Mouse (Mus musculus): ENCODE measurements around the gene Vps13a. TPM values are rescaled to one million over a fixed set of nuclear protein-coding genes. Genes with fewer than 3 reads are reported as not detected.

Vps13a gene
- polyA plus RNA-seq, 1 experiment from 2014 or later, result 7.6 TPM

DNA sequence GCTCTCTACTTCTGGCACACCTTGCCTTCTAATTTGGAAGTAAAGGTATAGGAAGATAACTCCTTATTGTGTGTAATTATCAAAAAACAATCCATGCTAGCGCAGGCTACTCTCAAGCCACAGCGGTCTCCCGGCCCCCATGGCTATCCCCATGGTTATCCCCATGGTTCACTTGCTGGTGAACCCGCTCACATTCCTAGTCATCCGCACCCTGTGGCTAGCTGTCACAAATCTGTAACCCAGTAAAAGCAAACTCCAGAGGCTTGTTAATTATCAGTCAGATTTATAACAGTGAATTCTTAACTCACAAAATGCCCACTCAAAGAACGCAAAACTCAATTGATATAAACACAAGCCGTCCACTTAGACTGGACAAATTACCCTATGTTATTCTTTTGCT lies 25.5 kb downstream of the Vps13a start:
- Histone ChIP-seq H3K9ac (no peak overlapping the region), H3K4me3 (no peak overlapping the region), H3K4me2 (no peak overlapping the region), H3K4me1 (no peaks in the 10 kb centered on the region), H3K9me3 (no peaks in the 10 kb centered on the region), H3K27me3 (no peaks in the 10 kb centered on the region), H3K27ac (no peak overlapping the region), H3K36me3 (no peaks in the 10 kb centered on the region)
- ATAC-seq (ENCODE audit: insufficient number of reproducible peaks, low FRiP score, low TSS enrichment, low read depth), result no peak
- WGBS, result 81% methylated on average over 7 of the region's 7 CpGs

GRCm38 (mm10) chr19:16753151-16753550 lies 27.6 kb downstream of the Vps13a start:
- no peaks in the 10 kb centered on the region for H3K36me3 ChIP-seq
- no peaks in the 10 kb centered on the region for H3K4me1 ChIP-seq
- no peak for ATAC-seq (ENCODE audit: insufficient number of reproducible peaks, low FRiP score, low TSS enrichment, low read depth)
- no peak overlapping the region for H3K9ac ChIP-seq
- no peaks in the 10 kb centered on the region for H3K27me3 ChIP-seq
- no peak overlapping the region for H3K4me3 ChIP-seq
- 71% methylated on average over 3 of the region's 3 CpGs for WGBS
- H3K9me3 ChIP-seq, result no peaks in the 10 kb centered on the region
- no peak overlapping the region for H3K4me2 ChIP-seq
- no peak overlapping the region for H3K27ac ChIP-seq

DNA sequence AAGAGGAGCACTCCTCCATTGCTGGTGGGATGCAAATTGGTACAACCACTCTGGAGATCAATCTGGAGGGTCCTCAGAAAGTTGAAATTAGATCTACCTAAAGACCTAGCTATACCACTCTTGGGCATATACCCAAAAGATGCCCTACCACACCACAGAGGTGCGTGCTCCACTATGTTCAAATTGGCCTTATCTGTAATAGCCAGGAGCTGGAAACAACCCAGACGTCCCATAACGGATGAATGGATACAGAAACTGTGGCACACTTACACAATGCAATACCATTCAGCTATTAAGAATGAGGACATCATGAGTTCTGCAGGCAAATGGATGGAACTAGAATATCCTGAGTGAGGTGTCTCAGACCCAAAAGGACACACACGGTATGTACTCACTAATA lies 43.9 kb downstream of the Vps13a start:
- Histone ChIP-seq H3K9ac (no peak overlapping the region), H3K36me3 (no peaks in the 10 kb centered on the region), H3K9me3 (no peaks in the 10 kb centered on the region), H3K27ac (no peak overlapping the region), H3K4me1 (no peaks in the 10 kb centered on the region), H3K4me2 (no peak overlapping the region), H3K27me3 (no peaks in the 10 kb centered on the region), H3K4me3 (no peak overlapping the region)
- 88% methylated on average over 4 of the region's 4 CpGs for WGBS
- ATAC-seq (ENCODE audit: insufficient number of reproducible peaks, low FRiP score, low TSS enrichment, low read depth), result no peak

DNA sequence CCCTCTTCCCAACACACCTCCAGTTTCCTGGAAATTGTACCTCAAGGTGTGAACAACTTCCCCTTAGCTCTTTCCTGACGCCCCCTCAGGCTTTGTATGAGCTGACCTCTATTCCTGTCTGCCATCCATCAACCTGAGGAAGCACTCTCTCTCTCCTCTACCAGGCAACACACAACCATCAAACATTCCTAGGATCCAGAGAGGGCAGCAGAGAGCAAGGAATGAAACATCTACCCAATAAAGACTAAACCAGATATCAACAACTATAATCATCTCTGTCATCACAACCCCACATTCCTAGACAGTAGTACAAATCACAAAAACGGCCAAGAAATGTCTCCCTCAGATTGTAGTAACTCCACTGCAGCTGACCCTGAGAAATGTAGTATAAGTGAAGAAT lies 52.0 kb downstream of the Vps13a start:
- Histone ChIP-seq H3K9me3 (no peaks in the 10 kb centered on the region), H3K4me2 (no peak overlapping the region), H3K4me1 (no peaks in the 10 kb centered on the region), H3K4me3 (no peak overlapping the region), H3K36me3 (no peaks in the 10 kb centered on the region), H3K27ac (no peak overlapping the region), H3K27me3 (no peaks in the 10 kb centered on the region), H3K9ac (no peak overlapping the region)
- 43% methylated on average over 2 of the region's 2 CpGs for WGBS
- no peak for ATAC-seq (ENCODE audit: insufficient number of reproducible peaks, low FRiP score, low TSS enrichment, low read depth)

GRCm38 (mm10) chr19:16715249-16715648 lies 65.5 kb downstream of the Vps13a start:
- H3K9me3 ChIP-seq, result no peaks in the 10 kb centered on the region
- no peak for ATAC-seq (ENCODE audit: insufficient number of reproducible peaks, low FRiP score, low TSS enrichment, low read depth)
- H3K36me3 ChIP-seq, result no peaks in the 10 kb centered on the region
- H3K4me2 ChIP-seq, result no peak overlapping the region
- no peak overlapping the region for H3K4me3 ChIP-seq
- H3K9ac ChIP-seq, result no peak overlapping the region
- no peaks in the 10 kb centered on the region for H3K4me1 ChIP-seq
- no peak overlapping the region for H3K27ac ChIP-seq
- WGBS, result 95% methylated on average over 3 of the region's 3 CpGs
- no peaks in the 10 kb centered on the region for H3K27me3 ChIP-seq

DNA sequence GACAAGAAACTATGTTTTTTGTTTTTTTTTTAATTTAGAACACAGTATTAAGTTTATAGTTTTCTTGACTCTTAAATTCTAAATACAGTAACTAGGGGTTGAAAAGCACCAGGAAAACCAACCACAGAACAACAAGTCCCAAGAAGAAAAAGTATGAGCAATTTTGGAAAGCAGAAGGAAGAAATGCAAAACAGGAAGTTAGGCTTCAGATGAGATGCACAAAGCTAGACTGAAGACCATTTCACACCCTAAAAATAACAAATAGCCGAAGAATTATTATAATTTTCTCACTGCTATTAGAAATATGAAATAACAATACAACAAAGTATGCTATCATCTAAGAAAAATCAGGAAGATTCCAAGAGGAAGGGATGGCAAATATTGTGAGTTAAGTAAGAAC lies 78.9 kb downstream of the Vps13a start:
- no peaks in the 10 kb centered on the region for H3K9me3 ChIP-seq
- no peak overlapping the region for H3K4me2 ChIP-seq
- H3K4me1 ChIP-seq, result no peaks in the 10 kb centered on the region
- H3K4me3 ChIP-seq, result no peak overlapping the region
- H3K27me3 ChIP-seq, result no peaks in the 10 kb centered on the region
- 81% methylated on average over 1 of the region's 1 CpGs for WGBS
- H3K27ac ChIP-seq, result no peak overlapping the region
- no peaks in the 10 kb centered on the region for H3K36me3 ChIP-seq
- no peak overlapping the region for H3K9ac ChIP-seq
- no peak for ATAC-seq (ENCODE audit: insufficient number of reproducible peaks, low FRiP score, low TSS enrichment, low read depth)

DNA sequence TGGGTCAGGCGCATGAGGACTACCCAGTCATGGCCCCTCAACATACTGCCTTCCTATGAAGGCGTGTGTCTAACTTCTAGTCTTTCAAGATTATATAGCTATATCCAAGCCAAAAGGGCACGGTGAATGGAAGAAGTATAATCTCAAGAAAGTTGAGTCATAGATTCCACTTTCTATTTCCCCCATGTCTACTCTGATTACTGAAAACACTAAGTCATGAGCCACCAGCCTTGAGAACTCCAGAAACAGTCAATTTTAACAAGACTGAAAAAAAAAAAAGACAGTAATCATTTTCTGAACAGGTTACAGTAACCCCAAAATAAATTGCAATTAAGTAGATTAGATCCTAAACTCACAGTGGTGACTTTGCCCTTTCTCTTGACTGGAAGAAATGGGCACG lies 95.8 kb downstream of the Vps13a start:
- Histone ChIP-seq H3K4me2 (no peak overlapping the region), H3K9me3 (no peaks in the 10 kb centered on the region), H3K36me3 (no peaks in the 10 kb centered on the region), H3K27ac (no peak overlapping the region), H3K4me1 (no peaks in the 10 kb centered on the region), H3K9ac (no peak overlapping the region), H3K4me3 (no peak overlapping the region), H3K27me3 (no peaks in the 10 kb centered on the region)
- no peak for ATAC-seq (ENCODE audit: insufficient number of reproducible peaks, low FRiP score, low TSS enrichment, low read depth)
- WGBS, result 93% methylated on average over 4 of the region's 4 CpGs

- no peak for ATAC-seq (ENCODE audit: insufficient number of reproducible peaks, low FRiP score, low TSS enrichment, low read depth)
- H3K9me3 ChIP-seq, result no peaks in the 10 kb centered on the region
- no peak overlapping the region for H3K4me3 ChIP-seq
- H3K36me3 ChIP-seq, result no peaks in the 10 kb centered on the region
- H3K4me2 ChIP-seq, result no peak overlapping the region
- no peaks in the 10 kb centered on the region for H3K27me3 ChIP-seq
- no peak overlapping the region for H3K9ac ChIP-seq
- no peaks in the 10 kb centered on the region for H3K4me1 ChIP-seq
- no peak overlapping the region for H3K27ac ChIP-seq
- WGBS, result 82% methylated on average over 2 of the region's 2 CpGs
Observed at GRCm38 (mm10) chr19:16684210-16684609, 96.5 kb downstream of the Vps13a start.

- H3K36me3 ChIP-seq, result no peaks in the 10 kb centered on the region
- no peak overlapping the region for H3K27ac ChIP-seq
- no peak overlapping the region for H3K4me3 ChIP-seq
- H3K27me3 ChIP-seq, result no peaks in the 10 kb centered on the region
- H3K4me1 ChIP-seq, result no peaks in the 10 kb centered on the region
- no peak for ATAC-seq (ENCODE audit: insufficient number of reproducible peaks, low FRiP score, low TSS enrichment, low read depth)
- no peak overlapping the region for H3K9ac ChIP-seq
- WGBS, result 25% methylated on average over 14 of the region's 14 CpGs
- H3K4me2 ChIP-seq, result no peak overlapping the region
- H3K9me3 ChIP-seq, result no peaks in the 10 kb centered on the region
Observed at GRCm38 (mm10) chr19:16625610-16626395, 154.9 kb downstream of the Vps13a start.

DNA sequence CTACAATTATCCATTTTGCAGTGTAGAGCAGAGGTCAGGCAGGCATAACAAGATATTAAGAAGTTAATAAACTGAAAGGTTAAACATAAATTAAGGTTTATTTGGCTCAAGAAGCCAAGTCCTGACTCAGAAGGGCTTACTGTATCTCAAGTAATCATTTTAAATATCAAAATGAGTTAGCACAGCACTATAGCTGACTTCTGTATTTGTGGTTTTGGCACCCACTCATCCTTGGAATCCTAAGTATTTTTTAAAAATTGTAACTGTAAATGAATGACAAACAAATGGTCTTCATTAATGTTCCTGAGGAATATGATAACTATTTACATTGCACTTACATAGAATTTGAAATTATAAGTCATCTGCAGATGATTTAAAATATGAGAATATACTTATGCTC lies 155.7 kb downstream of the Vps13a start:
- no peak overlapping the region for H3K4me2 ChIP-seq
- H3K4me1 ChIP-seq, result no peaks in the 10 kb centered on the region
- H3K27ac ChIP-seq, result no peak overlapping the region
- H3K36me3 ChIP-seq, result no peaks in the 10 kb centered on the region
- ATAC-seq (ENCODE audit: insufficient number of reproducible peaks, low FRiP score, low TSS enrichment, low read depth), result no peak
- no peak overlapping the region for H3K4me3 ChIP-seq
- H3K9ac ChIP-seq, result no peak overlapping the region
- no peaks in the 10 kb centered on the region for H3K9me3 ChIP-seq
- no peaks in the 10 kb centered on the region for H3K27me3 ChIP-seq

DNA sequence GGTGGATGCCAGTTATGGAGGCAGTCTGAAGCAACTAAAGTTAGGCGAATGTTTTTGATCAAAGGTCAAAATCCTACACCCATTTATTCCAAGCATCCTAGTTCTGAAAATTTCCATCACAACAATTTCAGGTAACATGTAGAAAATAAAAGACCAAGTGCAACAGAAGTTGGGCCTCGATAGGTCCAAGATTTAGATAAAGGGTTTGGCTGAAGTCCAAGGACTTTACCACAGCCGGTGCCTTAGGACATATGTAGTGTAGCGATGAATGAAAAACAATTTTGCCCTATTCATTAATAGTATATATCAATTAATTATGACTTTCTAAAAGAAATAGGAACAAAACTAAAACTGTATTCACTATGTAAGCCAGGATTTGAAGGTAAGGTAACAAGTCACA lies 157.6 kb downstream of the Vps13a start:
- Histone ChIP-seq H3K9ac (no peak overlapping the region), H3K27ac (no peak overlapping the region), H3K36me3 (no peaks in the 10 kb centered on the region), H3K27me3 (no peaks in the 10 kb centered on the region), H3K4me3 (no peak overlapping the region), H3K4me2 (no peak overlapping the region), H3K9me3 (no peaks in the 10 kb centered on the region), H3K4me1 (no peaks in the 10 kb centered on the region)
- 83% methylated on average over 4 of the region's 4 CpGs for WGBS
- ATAC-seq (ENCODE audit: insufficient number of reproducible peaks, low FRiP score, low TSS enrichment, low read depth), result no peak

DNA sequence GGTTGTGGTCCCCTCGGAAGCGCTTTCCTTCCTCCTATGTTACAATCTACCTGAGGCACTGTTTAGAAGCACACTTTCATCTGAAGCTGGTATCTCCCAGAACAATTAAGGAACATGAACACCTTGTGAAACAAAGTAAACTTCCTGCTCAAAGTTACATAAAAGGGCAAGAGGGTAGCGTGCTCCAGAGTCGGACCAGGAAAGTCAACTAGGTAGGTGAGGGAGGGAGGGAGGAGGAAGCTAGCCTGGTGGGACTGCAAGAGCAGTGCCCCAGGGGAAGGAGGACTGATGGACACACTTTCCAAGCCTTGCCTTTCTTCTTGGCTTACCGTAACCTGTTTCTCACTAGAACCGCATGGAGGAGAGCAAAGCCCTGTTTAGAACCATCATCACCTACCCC lies 173.1 kb downstream of the Vps13a start:
- Histone ChIP-seq H3K9me3 (no peaks in the 10 kb centered on the region), H3K4me2 (no peak overlapping the region), H3K27me3 (no peaks in the 10 kb centered on the region), H3K4me1 (no peaks in the 10 kb centered on the region), H3K27ac (no peak overlapping the region), H3K9ac (no peak overlapping the region), H3K36me3 (no peaks in the 10 kb centered on the region), H3K4me3 (no peak overlapping the region)
- ATAC-seq (ENCODE audit: insufficient number of reproducible peaks, low FRiP score, low TSS enrichment, low read depth), result no peak
- WGBS, result 85% methylated on average over 6 of the region's 6 CpGs

DNA sequence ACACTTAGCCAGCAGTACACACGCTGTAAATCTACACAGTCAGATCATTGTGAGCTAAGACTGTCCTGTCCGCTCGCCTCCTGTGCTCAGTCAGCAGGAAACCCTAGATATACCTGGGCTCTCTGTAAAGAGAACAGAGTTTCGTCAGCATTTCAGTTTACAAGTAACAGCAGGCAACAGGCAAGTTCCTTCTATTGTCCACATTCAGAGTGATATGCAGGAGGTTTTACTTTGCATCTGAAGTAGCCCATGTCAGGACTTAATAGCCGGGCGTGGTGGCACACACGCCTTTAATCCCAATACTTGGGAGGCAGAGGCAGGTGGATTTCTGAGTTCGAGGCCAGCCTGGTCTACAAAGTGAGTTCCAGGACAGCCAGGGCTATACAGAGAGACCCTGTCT lies 178.7 kb downstream of the Vps13a start:
- Histone ChIP-seq H3K4me2 (no peak overlapping the region), H3K4me3 (no peak overlapping the region), H3K9ac (no peak overlapping the region), H3K9me3 (no peaks in the 10 kb centered on the region), H3K27ac (no peak overlapping the region), H3K36me3 (no peaks in the 10 kb centered on the region), H3K27me3 (no peaks in the 10 kb centered on the region), H3K4me1 (peaks cover 8% of the 10 kb centered on the region)
- WGBS, result 74% methylated on average over 8 of the region's 8 CpGs
- ATAC-seq (ENCODE audit: insufficient number of reproducible peaks, low FRiP score, low TSS enrichment, low read depth), result no peak
